Mouse (Mus musculus): ENCODE measurements around the gene Hepacam. TPM values are rescaled to one million over a fixed set of nuclear protein-coding genes. Genes with fewer than 3 reads are reported as not detected.
A peak's percentile ranks its signal among the peaks of the same experiment; 100 is the strongest.

Hepacam gene
- total RNA-seq (2014; rRNA removed) = 35.7 and 37.1 TPM in 2 replicates
- polyA plus RNA-seq (2015; fragmentation: Nextera tagmentation; extraction: Ambion mirVana) = 49.9 and 58.1 TPM in 2 replicates

GRCm38 (mm10) chr9:37367301-37368080 is at the start of gene Hepacam:
Gene Hepacam, plus strand, starts transcription at chr9:37367351.
- 74% methylated on average over 17 of the region's 17 CpGs for WGBS
- no peaks in the 10 kb centered on the region for H3K4me1 ChIP-seq (ENCODE audit: insufficient read depth, low read length)
- DNase-seq (ENCODE audit: low spot score) (peak; percentile 70), ATAC-seq (ENCODE audit: low FRiP score) (peak; percentile 90)
- peak within 1 kb of the TSS; percentile 33 for H3K4me2 ChIP-seq (ENCODE audit: low read depth, low read length, poor library complexity, severe bottlenecking)
- H3K36me3 ChIP-seq (ENCODE audit: insufficient read depth, low read length) = no peaks in the 10 kb centered on the region
- H3K27me3 ChIP-seq (ENCODE audit: insufficient read depth, low read length) = no peaks in the 10 kb centered on the region
- peak within 1 kb of the TSS; percentile 75 for H3K27ac ChIP-seq (ENCODE audit: low read depth, low read length)
- TF ChIP-seq CTCF (IDR thresholded peaks at IDR 0.05) = no peak
- no peaks in the 10 kb centered on the region for H3K9me3 ChIP-seq (ENCODE audit: low read length)
- H3K9ac ChIP-seq (replicated peaks; ENCODE audit: low read length, poor library complexity, severe bottlenecking) = no peak within 1 kb of the TSS
- H3K4me3 ChIP-seq (ENCODE audit: low read depth, low read length) = peak within 1 kb of the TSS; percentile 25

GRCm38 (mm10) chr9:37329456-37329855 is 37.7 kb upstream of the Hepacam start:
- no peak overlapping the region for H3K4me3 ChIP-seq (ENCODE audit: low read depth, low read length)
- no peak overlapping the region for H3K27ac ChIP-seq (ENCODE audit: low read depth, low read length)
- ATAC-seq (ENCODE audit: low FRiP score) (no peak), DNase-seq (ENCODE audit: low spot score) (peak; percentile 44)
- no peak overlapping the region for H3K9ac ChIP-seq (replicated peaks; ENCODE audit: low read length, poor library complexity, severe bottlenecking)
- no peak overlapping the region for H3K4me2 ChIP-seq (ENCODE audit: low read depth, low read length, poor library complexity, severe bottlenecking)
- TF ChIP-seq CTCF (IDR thresholded peaks at IDR 0.05) = peak; percentile 81
- 35% methylated on average over 3 of the region's 3 CpGs for WGBS
- no peaks in the 10 kb centered on the region for H3K27me3 ChIP-seq (ENCODE audit: insufficient read depth, low read length)
- H3K36me3 ChIP-seq (ENCODE audit: insufficient read depth, low read length) = no peaks in the 10 kb centered on the region
- H3K9me3 ChIP-seq (ENCODE audit: low read length) = no peaks in the 10 kb centered on the region
- no peaks in the 10 kb centered on the region for H3K4me1 ChIP-seq (ENCODE audit: insufficient read depth, low read length)

- no peak for DNase-seq (ENCODE audit: low spot score)
- Histone ChIP-seq H3K4me2 (ENCODE audit: low read depth, low read length, poor library complexity, severe bottlenecking) (no peak overlapping the region), H3K9me3 (ENCODE audit: low read length) (no peaks in the 10 kb centered on the region), H3K27ac (ENCODE audit: low read depth, low read length) (no peak overlapping the region), H3K9ac (replicated peaks; ENCODE audit: low read length, poor library complexity, severe bottlenecking) (no peak overlapping the region), H3K4me1 (ENCODE audit: insufficient read depth, low read length) (peaks cover 5% of the 10 kb centered on the region; the same call in 1 of the 2 replicates), H3K36me3 (ENCODE audit: insufficient read depth, low read length) (no peaks in the 10 kb centered on the region), H3K4me3 (ENCODE audit: low read depth, low read length) (no peak overlapping the region), H3K27me3 (ENCODE audit: insufficient read depth, low read length) (no peaks in the 10 kb centered on the region)
- ATAC-seq (ENCODE audit: low FRiP score) = no peak
- WGBS = 85% methylated on average over 3 of the region's 3 CpGs
- no peak for TF ChIP-seq CTCF (IDR thresholded peaks at IDR 0.05)
Observed at GRCm38 (mm10) chr9:37345406-37345805, 21.7 kb upstream of the Hepacam start.

DNA sequence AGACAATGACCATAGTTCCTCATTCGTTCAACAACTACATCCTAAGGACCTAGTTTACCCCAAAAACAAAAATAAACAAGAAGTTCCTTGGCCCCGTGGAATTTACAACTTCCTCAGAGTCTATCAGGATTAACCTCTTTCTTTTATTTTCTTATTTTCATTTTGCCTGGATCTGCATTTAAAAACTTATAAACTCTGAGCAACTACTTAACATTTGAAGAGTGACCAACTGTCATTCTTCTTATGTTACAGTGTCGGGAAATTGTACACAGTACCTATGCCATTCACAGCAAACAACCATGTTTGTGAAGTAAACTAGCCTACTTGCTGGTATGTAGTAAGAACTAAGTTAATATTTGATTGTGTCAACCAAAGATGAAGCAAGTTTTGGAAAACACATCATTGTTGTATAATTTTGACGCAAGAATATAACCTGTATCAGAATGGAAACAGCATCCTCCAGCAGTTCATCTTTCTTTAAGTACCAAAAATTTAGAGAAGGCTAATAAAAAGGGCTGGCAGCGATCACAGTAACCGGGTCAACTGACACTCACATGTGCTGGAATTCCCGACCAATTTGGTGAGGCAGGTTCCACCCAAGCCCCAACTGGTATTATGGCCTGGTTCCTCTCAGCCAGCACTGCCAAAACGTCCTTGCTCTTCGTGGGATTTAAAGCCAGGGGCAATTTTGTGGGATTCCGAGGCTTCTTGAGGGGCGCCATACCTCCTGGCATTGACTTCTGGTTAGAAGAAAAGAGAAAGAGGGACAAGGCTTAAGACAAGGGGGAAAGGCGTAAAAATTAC is 19.8 kb upstream of the Hepacam start:
- Histone ChIP-seq H3K9me3 (ENCODE audit: low read length) (no peaks in the 10 kb centered on the region), H3K4me1 (ENCODE audit: insufficient read depth, low read length) (peaks cover 5% of the 10 kb centered on the region; the same call in 1 of the 2 replicates), H3K27ac (ENCODE audit: low read depth, low read length) (peak overlapping the region; percentile 87), H3K27me3 (ENCODE audit: insufficient read depth, low read length) (no peaks in the 10 kb centered on the region), H3K36me3 (ENCODE audit: insufficient read depth, low read length) (no peaks in the 10 kb centered on the region), H3K9ac (replicated peaks; ENCODE audit: low read length, poor library complexity, severe bottlenecking) (peak overlapping the region; percentile 79), H3K4me3 (ENCODE audit: low read depth, low read length) (peak overlapping the region; percentile 79), H3K4me2 (ENCODE audit: low read depth, low read length, poor library complexity, severe bottlenecking) (peak overlapping the region; percentile 87)
- WGBS = 23% methylated on average over 12 of the region's 12 CpGs
- no peak for TF ChIP-seq CTCF (IDR thresholded peaks at IDR 0.05)
- ATAC-seq (ENCODE audit: low FRiP score) = 0 out of 2 replicates have a peak, but pooled peaks have one; percentile 2
- no peak for DNase-seq (ENCODE audit: low spot score)

DNA sequence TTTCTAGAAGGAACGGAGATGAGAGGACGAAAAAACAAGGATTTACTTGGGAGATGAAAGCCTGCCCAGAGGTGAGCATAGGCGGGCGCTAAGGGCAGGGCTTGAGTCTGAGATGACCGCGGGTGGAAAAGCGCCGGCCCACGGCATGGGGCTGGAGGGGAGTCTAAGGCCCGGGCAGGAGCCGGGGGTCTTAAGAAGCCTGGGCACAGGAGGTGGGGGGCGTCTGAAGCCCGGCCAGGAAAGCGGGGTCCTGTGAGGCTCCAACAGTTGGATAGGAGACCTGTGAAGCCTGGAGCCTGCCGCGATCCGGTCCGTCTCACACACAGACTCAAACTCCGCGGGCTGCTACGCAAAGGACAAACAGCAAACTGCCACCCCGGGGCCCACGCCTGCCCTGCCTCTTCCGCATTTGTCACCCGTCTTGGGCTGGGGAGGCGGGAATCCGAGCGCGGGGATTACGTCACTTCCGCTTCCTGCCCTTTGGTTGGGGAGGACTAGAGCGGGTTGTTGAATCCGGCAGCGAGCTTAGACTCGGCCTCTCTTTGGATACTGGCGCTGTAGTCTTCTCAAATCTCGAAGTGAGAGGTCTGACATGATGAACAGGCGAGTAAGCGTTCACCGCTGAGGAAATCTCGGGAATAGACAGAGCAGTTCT is 19.0 kb upstream of the Hepacam start, which contains the start of gene Ccdc15:
TSS of gene Ccdc15 (minus strand) at position 445 of the 655 bp plus-strand sequence.
- Histone ChIP-seq H3K9ac (replicated peaks; ENCODE audit: low read length, poor library complexity, severe bottlenecking) (peak within 1 kb of the TSS; percentile 79), H3K27me3 (ENCODE audit: insufficient read depth, low read length) (no peaks in the 10 kb centered on the region), H3K4me3 (ENCODE audit: low read depth, low read length) (peak within 1 kb of the TSS; percentile 79), H3K27ac (ENCODE audit: low read depth, low read length) (peak within 1 kb of the TSS; percentile 87), H3K36me3 (ENCODE audit: insufficient read depth, low read length) (no peaks in the 10 kb centered on the region), H3K4me1 (ENCODE audit: insufficient read depth, low read length) (peaks cover 5% of the 10 kb centered on the region; the same call in 1 of the 2 replicates), H3K9me3 (ENCODE audit: low read length) (no peaks in the 10 kb centered on the region), H3K4me2 (ENCODE audit: low read depth, low read length, poor library complexity, severe bottlenecking) (peak within 1 kb of the TSS; percentile 87)
- WGBS = under 1% methylated on average over 39 of the region's 41 CpGs
- DNase-seq (ENCODE audit: low spot score) (peak; percentile 98), ATAC-seq (ENCODE audit: low FRiP score) (peak; percentile 99)
- TF ChIP-seq CTCF (IDR thresholded peaks at IDR 0.05) = peak; percentile 58
